Mouse (Mus musculus): Measurements from ENCODE around the gene Far2.

Far2 gene

DNA sequence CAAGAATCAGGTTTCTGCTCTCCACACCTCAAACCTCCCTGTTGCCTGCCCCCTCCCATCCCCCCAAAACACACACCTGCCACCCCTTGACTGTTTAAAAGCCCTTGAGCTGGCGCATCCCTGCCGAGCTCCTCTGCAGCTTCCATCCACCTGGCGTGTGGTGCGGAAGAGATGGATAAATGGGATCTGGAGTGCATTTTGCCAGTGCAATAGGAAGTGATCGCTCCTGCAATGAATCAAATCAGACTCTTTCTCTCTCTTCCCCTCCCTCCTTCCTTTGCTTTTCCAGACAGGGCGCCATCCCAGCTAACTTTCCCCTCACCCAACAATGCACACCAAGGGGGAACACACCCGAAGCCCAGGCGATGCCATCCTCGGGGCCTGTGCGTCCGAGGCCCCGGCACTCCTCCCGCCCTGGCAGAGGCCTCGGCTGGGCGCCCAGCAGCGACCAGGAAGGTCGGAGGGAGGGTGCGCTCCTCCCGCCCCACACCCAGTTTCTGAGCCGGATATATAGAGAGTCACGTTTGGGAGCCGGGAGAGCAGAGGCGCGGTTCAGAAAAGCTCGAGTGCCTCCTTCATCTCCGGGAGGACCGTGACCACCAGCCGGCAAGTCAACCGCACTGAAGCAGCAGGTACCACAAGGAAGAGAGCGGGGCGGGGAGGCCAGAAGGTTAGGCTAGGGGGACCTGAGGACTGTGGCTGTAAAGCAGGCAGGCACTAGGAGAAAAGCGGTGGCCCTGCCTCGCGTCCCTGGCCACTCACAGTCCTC is at the start of gene Far2:
Far2 (plus strand) TSS at position 379 of the 769 bp plus-strand sequence.
- CTCF ChIA-PET = interaction anchor here in 1 of 4 experiments (0.5 kb wide), 1 partner anchor 200 kb away, joined by 3 read pairs; no protein-coding TSS in a partner anchor

DNA sequence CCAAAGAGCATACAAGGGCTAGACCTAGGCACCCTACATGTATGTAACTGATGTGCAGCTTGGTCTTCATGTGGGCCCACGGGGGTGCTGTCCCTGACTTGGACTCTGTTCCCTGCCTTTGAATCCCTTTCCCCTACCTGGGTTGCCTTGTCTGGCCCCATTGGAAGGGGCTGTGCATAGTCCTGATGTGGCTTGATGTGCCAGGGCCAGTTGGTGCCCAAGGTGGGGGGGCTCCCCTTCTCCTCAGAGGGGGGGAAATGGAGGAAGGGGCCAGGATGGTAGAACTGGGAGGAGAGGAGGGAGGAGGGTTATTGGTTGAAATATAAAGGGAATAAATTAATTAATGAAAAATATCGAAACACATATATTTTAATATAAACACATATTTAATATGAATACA is 46.6 kb upstream of the Far2 start:
- ChIA-PET POLR2A (interaction anchor here in 1 of 4 experiments (0.6 kb wide), 1 partner anchor 207 kb away, joined by 3 read pairs; no protein-coding TSS in a partner anchor), CTCF (interaction anchor here in 3 of 4 experiments (0.6 to 1.0 kb wide), 5 partner anchors 12 to 981 kb away, joined by 3 to 13 read pairs (median 4); no protein-coding TSS in a partner anchor)

More for the DNA sequence above, at the start of gene Far2:
- POLR2A ChIA-PET = interaction anchor here in 2 of 4 experiments (0.5 to 0.6 kb wide), 3 partner anchors 43 to 1023 kb away, joined by 3 read pairs; no protein-coding TSS in a partner anchor

DNA sequence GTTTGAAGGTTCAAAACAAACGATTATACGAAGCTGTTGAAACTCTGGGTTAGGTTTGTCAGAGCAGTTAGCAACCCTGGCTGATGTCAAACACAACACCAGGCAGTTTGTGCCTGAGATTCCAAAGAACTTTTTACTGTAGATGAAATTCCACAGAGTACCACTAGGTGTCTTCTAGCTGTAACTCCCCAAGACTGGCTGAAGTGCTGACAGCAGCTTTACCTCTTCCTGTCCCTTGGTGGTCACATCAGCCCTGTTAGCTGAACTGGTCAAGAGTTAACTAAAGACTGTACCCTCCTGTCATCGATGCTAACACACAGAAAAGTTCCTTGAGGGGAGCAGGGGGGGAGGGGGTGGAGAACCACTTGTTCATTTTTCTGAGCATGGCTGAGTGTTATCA is 46.0 kb upstream of the Far2 start:
- CTCF ChIA-PET = interaction anchor here (0.6 to 1.0 kb wide), 7 partner anchors 9 to 980 kb away, joined by 3 to 13 read pairs (median 3); no protein-coding TSS in a partner anchor
- POLR2A ChIA-PET = interaction anchor here in 2 of 4 experiments (0.6 to 0.9 kb wide), 3 partner anchors 12 to 244 kb away, joined by 3 read pairs; no protein-coding TSS in a partner anchor

DNA sequence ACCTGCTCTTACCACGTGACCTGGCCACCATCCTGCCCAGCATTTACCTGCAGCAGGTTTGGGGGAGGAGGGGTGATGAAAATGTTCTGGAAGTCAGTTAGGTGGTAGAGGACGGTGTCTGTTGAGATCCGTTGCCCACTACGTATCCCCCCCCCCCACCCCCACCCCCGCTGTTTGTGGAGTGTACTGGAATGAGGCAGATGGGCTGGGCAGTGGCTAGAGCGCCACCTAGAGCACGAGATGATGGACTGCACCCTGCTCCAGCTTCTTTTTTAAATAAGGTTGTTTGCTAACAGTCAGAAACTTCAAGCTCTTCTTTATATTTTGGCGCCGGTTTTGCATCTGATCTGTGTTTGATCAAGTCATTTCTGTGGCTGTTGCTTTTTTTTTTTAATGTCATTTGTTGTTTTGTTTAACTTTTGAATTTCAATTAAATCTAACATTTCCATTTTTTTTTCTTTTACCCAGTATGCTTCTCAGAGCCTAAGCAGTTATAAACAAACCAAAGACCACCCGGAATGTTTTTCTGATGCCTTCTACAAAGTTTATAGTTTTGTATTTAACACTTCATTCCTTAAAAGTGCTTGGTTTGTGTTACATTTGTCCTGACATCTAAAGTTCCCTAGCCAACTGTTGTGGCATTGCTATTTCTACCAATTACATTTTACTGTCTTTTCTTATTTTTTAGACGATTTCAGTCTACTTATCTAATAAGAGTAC is 40.8 kb upstream of the Far2 start:
- ChIA-PET POLR2A (no interaction called here), CTCF (interaction anchor here in 3 of 4 experiments (0.6 to 1.4 kb wide), 9 partner anchors 10 to 1911 kb away, joined by 3 to 15 read pairs (median 4); no protein-coding TSS in a partner anchor)

DNA sequence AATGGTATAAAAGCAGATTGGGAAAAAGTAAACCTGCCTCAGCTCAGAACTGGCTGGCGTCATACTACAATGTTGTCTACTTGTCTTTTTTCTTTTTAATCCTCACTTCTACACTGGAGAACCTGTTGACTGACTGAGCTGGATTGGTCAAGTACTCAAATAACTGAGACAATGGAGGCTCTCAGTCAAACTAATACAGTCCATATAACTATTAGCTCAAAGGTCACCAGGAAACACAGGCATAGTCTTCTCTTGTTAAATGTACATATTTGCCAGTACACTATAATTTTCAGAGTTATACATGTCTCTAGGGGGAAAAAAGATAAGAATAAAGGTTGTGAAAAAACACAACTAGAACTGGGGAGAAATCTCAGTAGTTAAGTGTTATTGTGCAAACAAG is 6.3 kb upstream of the Far2 start:
- CTCF ChIA-PET = interaction anchor here in 1 of 4 experiments (0.7 kb wide), 1 partner anchor 201 kb away, joined by 3 read pairs; no protein-coding TSS in a partner anchor
- POLR2A ChIA-PET = no interaction called here

DNA sequence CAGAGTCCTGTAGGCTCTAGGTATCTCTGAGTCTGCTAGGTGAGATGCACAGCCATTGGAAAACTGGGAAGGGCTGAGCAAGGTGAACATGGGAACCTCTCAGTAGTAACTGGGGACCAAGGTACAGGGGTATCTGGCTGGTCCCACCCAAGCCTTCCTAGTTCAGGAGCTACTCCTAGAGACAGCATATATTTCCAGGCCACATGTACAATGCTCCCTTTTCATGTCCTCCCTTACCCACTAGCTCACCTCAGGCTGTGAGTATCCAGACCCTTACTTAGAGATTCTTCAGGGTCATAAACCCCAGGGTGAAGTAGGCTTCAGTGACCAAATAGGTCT is 560 bp downstream of the Far2 start:
- ChIA-PET CTCF (interaction anchor here in 1 of 4 experiments (0.5 kb wide), 1 partner anchor 199 kb away, joined by 3 read pairs; no protein-coding TSS in a partner anchor), POLR2A (no interaction called here)

DNA sequence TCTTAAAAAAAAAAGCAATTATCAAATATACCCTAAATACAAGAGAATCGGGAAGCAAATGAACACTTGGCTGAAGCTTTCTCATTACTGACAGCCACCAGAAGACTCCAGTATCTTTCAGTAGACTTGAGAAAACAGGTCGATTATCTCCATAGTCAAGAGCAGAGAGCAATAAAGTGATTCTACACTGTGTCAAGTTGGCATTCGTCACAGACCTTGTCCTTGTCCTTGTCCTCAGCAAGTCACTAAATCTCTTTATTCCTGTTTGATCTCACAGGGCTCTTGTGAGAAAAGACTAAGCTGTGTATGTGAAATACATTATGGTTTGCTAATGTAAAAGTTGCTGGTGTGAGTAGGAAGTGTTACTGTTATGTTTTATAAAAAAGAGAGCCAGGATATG is 16.1 kb downstream of the Far2 start:
- ChIA-PET CTCF (no interaction called here), POLR2A (no interaction called here)

DNA sequence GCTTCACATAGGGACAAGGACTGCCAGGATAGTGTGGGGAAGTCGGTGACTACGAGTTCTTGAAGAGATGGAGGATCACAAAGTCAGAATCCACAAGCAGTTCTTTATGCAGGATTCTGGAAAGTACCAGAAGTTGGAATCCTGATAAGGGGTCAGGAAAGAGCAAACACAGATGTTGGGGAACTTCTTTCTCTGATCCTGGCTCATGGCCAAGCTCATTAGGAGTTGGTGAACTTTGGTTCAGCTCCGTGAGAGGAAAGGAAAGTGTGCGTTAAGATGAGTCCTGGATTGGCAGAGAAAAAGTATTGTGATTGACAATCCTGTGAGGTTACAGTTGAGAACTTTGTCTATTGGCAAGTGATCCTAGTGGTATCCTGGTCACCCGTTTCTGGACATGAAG is 19.2 kb downstream of the Far2 start:
- ChIA-PET POLR2A (no interaction called here), CTCF (interaction anchor here in 2 of 4 experiments (0.5 to 0.6 kb wide), 2 partner anchors 126 to 701 kb away, joined by 3 to 4 read pairs; no protein-coding TSS in a partner anchor)

DNA sequence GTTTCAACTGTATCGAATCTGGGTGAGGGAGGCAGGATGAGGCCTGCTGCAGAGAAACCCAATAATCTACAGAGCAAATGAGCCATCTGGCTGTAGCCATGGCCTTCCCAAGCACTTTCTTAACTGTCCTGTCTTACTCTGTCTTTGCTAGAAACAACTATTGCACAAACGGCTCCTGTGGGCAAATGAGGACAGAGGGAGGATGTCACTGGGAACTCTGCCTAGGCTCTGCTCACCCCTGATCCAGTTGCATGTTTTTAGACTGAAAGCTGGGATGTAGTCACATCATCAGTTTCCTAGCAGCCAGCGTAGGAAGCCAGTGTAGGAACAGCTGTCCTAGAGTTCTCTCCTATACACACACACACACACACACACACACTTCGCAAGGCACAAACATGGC is 21.7 kb downstream of the Far2 start:
- ChIA-PET CTCF (no interaction called here), POLR2A (interaction anchor here in 1 of 4 experiments (0.9 kb wide), 1 partner anchor 890 kb away, joined by 4 read pairs; no protein-coding TSS in a partner anchor)

DNA sequence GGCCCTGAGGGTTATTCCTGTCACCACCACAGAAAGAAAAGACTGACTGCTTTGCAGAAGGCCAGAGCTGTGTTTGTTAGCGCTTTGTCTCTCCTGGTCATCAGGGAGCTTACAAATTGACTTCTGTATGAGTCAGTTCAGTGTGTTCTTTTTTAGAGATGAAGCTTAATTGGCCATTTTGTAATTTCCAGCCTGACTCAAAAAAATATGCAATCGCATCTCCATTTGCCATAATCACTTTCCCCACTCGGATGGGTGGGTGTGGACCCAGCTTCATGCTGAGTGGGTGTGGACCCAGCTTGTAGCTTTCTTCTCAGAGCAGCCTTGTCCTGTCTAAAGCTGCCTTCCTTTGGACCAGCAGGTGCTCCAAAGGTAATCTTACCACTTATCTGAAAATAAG is 26.5 kb downstream of the Far2 start:
- POLR2A ChIA-PET = interaction anchor here in 1 of 4 experiments (1.1 kb wide), 1 partner anchor 78 kb away, joined by 3 read pairs; no protein-coding TSS in a partner anchor

DNA sequence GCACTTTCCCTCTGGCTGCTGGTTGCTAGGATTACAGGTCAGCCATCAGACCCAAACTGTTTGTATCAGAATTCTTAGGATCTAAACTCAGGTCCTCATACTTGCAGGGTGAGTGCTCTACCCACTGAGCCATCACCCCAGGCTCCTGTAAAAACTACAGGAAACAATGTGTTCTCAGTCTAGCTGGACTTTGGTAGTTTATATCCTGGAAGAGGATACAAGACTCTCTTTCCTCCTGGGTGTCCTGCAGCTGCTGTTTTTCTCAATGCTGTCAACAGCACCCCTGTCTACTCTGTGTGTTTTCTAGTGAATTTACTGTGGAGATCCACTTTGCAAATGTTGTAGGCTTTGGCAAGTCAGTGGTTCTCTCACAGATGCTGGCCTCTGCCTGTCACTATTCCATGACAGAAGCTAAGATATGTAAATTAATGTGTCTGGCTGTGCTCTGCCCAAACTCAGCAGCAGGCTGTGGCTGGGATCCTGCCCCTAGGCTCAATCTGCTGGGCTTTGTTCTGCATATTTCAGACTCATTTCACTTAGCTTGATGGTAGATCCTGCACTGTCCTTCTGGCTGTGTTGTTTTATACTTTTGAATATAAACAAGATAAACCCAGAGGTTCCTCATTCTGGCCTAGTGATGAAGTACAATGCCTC is 27.3 kb downstream of the Far2 start:
- POLR2A ChIA-PET = interaction anchor here in 1 of 4 experiments (0.5 to 1.2 kb wide), 3 partner anchors 16 to 202 kb away, joined by 3 read pairs; no protein-coding TSS in a partner anchor
- CTCF ChIA-PET = interaction anchor here in 2 of 4 experiments (1.4 to 1.8 kb wide), 2 partner anchors 30 kb away, joined by 5 to 7 read pairs; no protein-coding TSS in a partner anchor

More for the DNA sequence above, 26.5 kb downstream of the Far2 start:
- CTCF ChIA-PET = interaction anchor here in 2 of 4 experiments (1.4 to 1.8 kb wide), 2 partner anchors 31 kb away, joined by 5 to 7 read pairs; no protein-coding TSS in a partner anchor

DNA sequence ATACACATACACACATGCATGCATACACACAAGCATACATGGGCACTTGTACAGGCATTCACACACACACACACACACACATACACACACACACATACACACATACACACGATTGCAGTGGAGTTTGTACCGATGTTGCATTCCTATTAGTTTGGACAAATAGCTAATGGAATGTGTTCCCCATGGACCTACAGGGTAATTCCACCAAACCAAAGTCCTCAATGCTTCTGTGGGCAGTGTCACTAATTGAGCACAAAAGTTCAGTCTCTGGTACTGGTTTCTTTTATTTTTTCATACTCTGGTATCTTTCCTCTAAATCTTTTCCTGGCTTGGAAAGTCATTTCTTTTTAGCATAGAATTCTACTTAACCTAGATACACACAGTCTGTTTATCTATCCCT is 36.8 kb downstream of the Far2 start:
- POLR2A ChIA-PET = no interaction called here
- CTCF ChIA-PET = interaction anchor here in 1 of 4 experiments (1.3 kb wide), 1 partner anchor 83 kb away, joined by 4 read pairs; no protein-coding TSS in a partner anchor

DNA sequence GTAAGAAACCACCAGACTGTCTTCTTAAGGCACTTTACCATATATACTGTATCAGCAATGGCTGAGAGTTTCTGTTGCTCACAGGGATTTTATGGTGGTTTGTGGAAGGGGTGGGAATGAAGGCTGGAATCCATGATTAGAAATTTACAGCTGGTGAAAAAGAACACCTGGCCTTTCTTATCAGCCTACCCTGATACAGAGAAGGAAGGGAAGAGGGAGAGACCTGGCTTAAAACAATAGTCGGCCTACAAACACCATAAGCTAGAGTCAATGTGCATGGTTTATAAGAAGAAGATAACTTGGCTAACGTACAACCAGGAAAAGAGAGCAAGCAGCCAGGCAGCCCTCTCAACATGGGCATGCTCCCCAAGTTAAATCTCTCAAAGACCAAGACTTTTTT is 37.3 kb downstream of the Far2 start:
- ChIA-PET POLR2A (interaction anchor here in 1 of 4 experiments (1.0 kb wide), 1 partner anchor 63 kb away, joined by 3 read pairs; no protein-coding TSS in a partner anchor), CTCF (interaction anchor here in 3 of 4 experiments (0.6 to 1.6 kb wide), 3 partner anchors 13 to 84 kb away, joined by 3 to 5 read pairs (median 4); no protein-coding TSS in a partner anchor)

DNA sequence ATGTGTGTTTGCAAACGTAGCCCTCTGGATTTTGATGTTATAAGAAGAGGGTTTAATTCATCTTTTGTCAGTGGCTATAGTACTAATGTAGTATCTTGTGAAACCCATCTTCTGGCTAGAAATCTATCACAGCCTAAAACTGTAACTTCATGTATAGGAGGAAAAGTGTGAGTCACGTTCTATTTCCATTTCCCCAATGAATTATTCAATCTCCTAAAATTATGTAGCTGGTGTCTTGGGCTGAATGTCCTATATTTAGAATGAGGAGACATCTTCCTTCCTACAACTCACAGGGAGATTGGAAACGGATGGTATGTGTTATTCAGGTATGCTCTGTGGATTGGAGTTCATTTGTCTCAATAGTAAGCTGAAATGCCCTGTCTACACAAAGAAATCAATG is 50.0 kb downstream of the Far2 start:
- ChIA-PET CTCF (no interaction called here), POLR2A (no interaction called here)

DNA sequence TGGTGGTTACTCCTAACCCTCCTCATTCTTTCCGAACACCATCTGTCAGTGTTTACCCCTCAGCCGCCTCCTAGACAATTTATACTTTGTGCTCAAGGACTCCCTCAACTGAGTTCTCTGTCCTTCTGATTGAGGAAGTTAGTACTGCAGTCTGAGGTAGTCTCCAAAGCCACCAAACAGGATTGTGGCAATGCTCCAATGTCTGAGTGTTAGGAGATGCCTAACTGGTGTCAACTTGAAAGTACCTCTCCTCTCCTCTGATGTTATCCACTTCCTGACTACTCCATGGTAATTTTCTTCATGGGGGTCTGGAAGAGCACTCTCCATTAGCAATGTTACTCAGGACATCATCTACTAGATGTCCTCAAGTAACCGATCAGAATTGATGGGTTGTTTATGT is 54.9 kb downstream of the Far2 start:
- POLR2A ChIA-PET = no interaction called here

DNA sequence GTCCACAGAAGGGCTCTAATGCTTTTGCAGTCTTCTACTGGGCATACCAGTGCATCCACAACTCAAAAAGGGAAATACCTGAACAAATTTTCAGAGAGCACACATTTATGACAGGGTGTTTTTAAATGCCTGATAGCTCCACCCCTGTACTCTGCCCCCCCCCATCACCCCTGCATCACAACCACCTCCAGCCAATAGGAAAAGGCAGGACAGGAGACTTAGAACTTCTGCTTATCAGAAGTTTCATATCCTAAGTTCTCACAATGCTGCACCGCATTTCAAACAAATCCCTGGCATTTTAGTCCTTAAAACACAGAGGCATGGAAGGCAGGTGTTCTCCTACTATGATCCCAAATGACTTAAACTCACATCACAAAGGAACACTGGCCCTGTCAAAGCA is 55.4 kb downstream of the Far2 start:
- ChIA-PET CTCF (interaction anchor here in 1 of 4 experiments (0.6 kb wide), 1 partner anchor 28 kb away, joined by 3 read pairs; no protein-coding TSS in a partner anchor), POLR2A (no interaction called here)

More for the DNA sequence above, 54.9 kb downstream of the Far2 start:
- CTCF ChIA-PET = interaction anchor here in 1 of 4 experiments (0.6 kb wide), 1 partner anchor 29 kb away, joined by 3 read pairs; no protein-coding TSS in a partner anchor

DNA sequence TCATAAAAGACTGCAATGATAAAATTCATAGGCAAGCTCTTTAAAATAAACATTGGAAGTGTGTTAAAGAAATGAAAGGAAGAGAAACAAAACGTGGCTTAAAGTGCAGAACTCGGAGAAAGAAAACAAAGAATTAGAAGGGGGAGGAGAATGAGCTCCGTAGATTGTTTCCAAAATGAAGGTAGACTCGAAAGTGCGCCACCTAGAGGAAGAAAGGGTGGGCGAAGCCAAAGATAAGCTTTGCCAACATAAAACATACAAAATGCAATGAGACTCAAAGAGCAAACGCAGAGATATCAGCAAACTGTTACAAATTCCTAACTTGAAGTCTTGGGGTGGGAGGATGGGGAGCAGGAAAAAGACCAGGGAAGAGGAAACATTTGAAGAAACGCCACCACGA is 57.2 kb downstream of the Far2 start:
- CTCF ChIA-PET = interaction anchor here (0.5 to 1.2 kb wide), 25 partner anchors 10 to 988 kb away, joined by 3 to 10 read pairs (median 3); no protein-coding TSS in a partner anchor
- POLR2A ChIA-PET = interaction anchor here in 2 of 4 experiments (0.7 to 0.8 kb wide), 3 partner anchors 108 to 464 kb away, joined by 3 to 4 read pairs (median 3); partner anchors contain the start of gene Ergic2 (in 2 of the 2)

DNA sequence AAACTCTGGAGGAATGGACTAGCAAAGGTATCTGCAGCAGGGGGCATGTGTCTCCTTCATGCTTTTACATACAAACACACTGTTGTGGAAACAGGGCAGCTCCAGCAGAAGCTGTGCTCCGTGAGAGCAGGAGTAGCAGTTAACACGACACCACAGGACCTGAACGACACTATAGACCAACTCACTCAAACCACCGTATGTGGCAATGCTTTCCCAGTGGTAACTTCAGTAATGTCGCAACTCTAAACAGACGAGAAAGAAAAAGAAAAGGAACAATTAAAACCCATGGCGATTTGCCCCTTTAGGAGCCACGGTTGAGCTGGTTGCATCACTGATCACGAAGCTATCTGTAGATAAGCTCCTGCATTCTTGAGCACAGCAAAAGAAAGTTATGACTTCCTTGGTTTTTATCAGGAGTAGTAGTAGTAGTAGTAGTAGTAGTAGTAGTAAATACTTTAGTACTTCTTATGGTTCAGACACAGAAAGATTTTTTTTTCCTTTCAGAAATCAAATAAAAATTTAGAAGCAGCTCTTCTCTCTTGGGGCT is 58.7 kb downstream of the Far2 start:
- ChIA-PET POLR2A (interaction anchor here in 2 of 4 experiments (0.6 to 0.7 kb wide), 2 partner anchors 24 to 180 kb away, joined by 3 read pairs; no protein-coding TSS in a partner anchor), CTCF (interaction anchor here in 2 of 4 experiments (0.7 kb wide), 2 partner anchors 270 to 690 kb away, joined by 3 to 6 read pairs; no protein-coding TSS in a partner anchor)
